Mouse (Mus musculus) monocyte, adult 2 months (primary cell): ENCODE data around the gene CK137956.

ENCODE experiments used
- DNase-seq, 2 experiments: peaks; one replicate each; pipeline ENCODE4 v3.0.0; 2022; ENCODE audit warnings: low spot score in 2 of 2, low read depth in 1 of 2

Gene CK137956

GRCm38 (mm10) chr4:127935369-127935768, 35.4 kb downstream of the CK137956 start:
- no peak for DNase-seq

GRCm38 (mm10) chr4:127913551-127913950, 57.2 kb downstream of the CK137956 start:
- no peak for DNase-seq

- no peak for DNase-seq
Observed at GRCm38 (mm10) chr4:127907151-127907550, 63.6 kb downstream of the CK137956 start.

DNA sequence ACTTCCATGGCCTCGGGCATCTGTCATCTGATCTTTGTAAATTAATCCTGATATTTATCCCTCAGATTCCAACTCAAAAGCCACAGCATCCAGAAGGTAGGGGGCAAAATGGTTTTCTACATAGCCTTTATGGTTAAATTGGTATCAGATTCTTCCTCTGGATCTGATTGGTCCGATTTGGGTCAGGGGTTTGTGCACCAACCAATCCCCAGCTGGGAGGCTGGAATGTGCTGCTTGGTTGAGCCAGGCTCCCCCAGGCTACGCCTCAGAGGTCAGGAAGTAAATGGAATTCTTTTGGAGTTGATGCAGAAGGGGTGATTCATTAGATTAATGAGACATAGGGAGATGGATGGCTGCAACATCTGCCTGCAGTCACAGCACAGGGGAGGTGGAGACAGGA, 66.8 kb downstream of the CK137956 start:
- no peak for DNase-seq

GRCm38 (mm10) chr4:127900893-127901456, 69.8 kb downstream of the CK137956 start:
- no peak for DNase-seq

GRCm38 (mm10) chr4:127889071-127889470, 81.7 kb downstream of the CK137956 start:
- no peak for DNase-seq

GRCm38 (mm10) chr4:127878966-127879365, 91.8 kb downstream of the CK137956 start:
- no peak for DNase-seq
